Mouse (Mus musculus) urinary bladder, postnatal 4 days (tissue): Measurements from ENCODE around the gene Me1.
"Not testable (repeated sequence)": the region's sequence is repeated elsewhere in the genome, so short reads cannot be mapped to it uniquely, and the experiment has no call there.

ENCODE experiments used
- DNase-seq, 2 experiments: peaks; one replicate each; pipeline ENCODE4 v3.0.0; 2021 to 2022; ENCODE audit warnings: low spot score in 2 of 2

Gene Me1

DNA sequence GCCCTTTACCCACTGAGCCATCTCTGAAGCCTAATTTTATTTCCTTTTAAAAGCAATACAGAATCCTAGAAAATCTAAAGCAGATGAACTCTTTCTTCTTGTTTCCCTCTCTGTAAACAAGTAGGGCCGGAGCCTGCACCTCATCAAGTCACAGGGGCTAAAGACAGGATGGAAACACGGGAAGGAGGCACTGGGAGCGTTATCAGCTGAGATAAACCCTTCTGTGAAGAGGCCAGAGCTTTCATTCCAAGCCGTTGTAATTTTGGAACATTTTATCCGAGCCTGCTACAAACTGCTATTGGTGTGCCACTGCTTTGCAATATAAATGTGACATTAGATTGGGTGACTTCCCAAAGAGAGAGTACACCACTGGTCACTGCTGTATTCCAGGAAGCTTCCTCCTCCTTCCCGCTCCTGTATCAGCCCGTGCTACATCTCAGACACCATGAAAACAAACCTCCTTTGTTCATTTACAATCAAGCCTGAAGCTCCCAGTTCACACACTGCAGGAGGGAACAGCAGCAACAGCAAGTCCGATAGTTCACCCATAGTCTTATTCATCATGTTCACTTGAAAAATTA is 95.9 kb downstream of the Me1 start:
- no peak for DNase-seq

DNA sequence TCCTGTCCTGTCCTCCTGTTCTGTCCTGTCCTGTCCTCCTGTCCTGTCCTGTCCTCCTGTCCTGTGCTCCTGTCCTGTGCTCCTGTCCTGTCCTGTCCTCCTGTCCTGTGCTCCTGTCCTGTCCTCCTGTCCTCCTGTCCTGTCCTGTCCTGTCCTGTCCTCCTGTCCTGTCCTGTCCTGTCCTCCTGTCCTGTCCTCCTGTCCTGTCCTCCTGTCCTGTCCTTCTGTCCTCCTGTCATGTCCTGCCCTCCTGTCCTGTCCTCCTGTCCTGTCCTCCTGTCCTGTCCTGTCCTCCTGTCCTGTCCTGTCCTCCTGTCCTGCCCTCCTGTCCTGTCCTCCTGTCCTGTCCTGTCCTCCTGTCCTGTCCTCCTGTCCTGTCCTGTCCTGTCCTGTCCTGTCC is 98.8 kb downstream of the Me1 start:
- not testable (repeated sequence) for DNase-seq

DNA sequence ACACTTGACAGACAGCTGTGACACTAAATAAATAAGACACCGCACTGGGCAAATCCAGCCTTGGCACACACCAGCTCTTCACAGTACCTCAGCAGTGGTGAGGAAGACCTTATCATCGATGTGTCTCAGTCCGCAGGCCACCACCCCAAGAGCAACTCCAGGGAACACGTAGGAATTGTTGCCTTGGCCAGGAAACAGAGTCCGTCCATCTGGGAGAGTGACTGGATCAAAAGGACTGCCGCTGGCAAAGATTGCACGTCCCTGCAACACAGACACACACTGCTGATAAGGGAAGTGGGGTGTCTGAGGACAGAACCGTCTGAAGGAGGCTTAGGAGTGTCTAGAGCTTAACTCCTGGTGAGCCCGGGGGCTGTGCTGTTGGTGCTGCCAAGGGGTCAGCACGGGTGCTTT is 101.4 kb downstream of the Me1 start:
- DNase-seq: not testable (repeated sequence)

DNA sequence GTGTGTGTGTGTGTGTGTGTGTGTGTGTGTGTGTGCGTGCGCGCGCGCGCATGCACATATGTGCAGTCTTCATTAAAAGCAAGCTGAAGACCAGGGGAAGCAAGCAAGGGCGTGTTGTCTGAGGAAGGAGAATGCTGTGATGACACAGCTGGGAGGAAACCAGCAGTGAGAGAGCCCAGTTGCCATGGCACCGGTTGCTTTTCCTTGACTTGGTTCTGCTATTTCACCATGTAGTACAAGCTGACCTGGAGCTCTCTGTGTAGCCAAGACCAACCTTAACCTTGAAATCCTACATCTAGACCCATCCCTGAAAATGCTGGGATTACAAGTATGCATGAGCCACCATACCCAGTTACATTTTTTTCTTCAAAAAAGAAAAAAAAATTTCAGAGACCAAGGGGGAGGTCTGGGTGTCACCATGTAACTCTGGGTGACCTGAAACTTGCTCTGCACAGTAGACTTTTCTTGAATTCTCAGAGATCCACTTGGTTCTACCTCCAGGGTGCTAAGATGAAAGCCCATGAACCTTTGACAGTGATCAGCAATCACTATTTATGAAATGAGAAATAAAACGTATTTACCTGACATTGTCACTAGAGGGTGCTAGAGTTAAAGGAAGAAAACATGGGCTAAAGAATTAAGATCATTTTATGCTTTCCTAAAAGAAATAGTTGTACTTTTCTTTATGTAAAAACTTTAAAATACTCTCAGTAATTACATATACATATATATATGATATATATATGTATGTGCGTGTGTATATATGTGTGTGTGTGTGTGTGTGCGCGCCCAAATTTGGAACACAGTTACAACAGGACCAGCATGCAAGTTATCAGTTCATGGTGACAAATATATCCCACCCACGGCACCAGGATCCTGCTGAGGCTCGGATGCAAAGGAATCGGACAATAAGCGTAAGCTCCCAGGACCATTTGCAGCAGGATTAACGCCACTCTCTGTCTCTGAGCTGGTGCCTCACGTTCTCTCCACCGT is 102.8 kb downstream of the Me1 start:
- no peak for DNase-seq

DNA sequence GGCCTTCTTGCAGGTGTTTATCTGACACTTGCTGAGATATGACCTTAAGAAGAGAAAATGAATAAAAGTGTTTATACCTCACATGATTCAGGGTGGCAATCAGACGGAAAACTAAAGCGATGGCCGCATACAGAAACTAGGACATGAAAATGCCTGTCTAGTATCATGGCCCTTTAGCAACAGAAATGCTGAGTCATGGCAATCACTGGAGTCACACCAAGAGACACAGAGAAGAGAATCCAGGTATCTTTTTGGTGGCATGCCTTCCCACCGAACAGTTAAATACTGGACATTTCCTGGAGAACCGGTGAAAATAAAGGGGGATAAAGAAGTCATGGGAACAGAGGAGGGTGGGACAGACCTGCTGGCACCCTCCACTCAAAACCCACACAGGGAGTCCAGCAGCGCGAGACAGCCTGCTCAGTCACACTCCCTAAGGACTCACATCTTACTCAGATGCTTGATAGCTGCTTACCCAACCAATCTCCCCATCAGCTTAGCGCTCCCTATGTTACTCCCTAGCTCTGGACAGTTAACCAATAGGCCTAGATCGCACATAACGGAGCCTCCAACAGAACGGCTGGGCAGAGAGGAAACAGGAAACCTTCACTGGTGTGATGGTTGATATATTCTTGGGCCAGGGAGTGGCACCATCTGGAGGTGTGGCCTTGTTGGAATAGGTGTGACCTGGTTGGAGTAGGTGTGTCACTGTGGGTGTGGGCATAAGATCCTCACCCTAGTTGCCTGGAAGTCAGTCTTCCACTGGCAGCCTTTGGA is 108.5 kb downstream of the Me1 start:
- no peak for DNase-seq

DNA sequence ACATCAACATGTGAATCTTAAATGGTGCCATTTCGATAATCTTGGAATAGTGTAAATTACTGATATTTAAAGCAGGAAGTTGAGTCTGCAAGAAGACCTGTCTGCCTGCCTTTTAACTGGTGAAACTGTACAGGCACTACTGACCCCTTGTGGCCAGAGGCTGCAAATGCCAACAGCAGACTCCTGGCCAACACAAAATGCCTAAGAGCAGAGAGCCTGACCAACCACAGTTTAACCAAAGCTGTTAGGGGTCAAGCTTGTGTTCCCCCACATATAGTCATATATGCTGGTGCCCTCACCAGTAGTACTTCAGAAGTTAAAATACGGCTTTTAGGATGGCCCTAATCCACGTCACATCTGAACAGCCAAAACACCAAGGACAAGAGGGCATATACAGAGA is 112.0 kb downstream of the Me1 start:
- DNase-seq: peak in 1 of 2 experiments; percentile 45

DNA sequence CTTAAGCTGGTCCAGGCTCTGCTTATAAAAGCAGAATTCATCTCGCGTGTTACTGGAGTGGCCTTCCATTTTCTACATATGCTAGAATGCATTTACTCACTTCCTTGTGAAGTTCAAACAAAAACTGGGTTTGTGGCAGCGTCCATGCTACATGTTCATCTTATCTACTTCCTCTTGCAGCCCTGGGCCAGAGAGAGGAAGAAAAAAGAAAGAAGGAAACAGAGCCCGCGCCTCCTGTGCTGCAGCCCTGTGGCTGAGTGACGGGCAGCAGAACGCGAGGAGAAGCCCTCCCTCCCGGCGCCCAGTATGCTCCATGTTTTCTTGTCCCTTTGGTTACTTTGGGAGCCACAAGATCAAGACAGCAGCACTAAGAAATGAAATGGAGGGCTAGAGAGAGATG is 116.1 kb downstream of the Me1 start:
- no peak for DNase-seq

DNA sequence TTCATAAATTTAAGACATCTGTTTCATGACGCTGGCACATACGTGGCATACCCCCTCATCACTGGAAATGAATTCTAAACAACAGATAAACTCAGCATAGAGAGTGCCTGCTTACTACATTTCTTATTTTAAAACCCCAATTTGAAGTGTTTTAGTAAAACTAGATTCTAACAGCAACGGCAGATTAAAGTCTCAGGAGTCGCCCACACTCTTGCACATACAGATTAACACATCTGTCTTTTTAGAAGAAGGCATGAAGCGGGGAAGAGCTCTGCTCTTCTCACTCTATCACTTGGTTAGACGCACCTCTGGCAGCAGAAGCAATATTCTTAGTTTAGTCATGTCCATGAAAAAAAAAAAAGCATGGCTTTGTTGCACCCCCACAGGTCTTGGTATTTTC is 120.6 kb downstream of the Me1 start:
- no peak for DNase-seq

DNA sequence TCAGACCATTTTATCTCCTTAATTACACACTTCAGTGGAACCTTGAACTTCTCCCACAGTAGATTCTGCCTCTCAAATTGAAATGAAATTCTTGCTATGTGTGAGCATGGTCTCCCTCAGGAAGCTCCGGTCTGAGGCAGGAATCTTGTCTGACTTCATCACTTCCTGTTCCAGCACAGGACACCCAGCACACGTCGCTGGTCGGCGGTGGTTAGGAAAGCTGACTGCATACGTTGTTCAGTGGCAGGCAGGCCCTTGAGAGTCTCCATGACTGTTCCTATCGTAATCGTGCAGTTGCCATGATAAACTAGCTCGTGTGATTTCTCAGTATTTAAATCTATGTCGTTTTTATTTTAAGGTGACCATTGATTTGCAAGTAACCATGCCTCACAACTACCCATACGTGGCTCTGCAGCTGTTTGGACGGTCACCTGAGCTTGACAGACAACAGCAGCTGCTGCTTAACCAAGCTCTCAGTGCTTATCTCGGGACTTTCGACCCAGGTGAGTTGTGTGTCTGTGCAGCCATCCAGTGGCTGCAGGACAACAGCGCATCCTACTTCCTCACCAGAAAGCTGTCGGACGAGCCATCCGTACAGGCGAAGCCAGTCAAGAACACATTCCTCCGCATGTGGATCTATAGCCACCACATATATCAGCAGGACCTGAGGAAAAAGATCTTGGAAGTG is 122.0 kb downstream of the Me1 start:
- no peak for DNase-seq

DNA sequence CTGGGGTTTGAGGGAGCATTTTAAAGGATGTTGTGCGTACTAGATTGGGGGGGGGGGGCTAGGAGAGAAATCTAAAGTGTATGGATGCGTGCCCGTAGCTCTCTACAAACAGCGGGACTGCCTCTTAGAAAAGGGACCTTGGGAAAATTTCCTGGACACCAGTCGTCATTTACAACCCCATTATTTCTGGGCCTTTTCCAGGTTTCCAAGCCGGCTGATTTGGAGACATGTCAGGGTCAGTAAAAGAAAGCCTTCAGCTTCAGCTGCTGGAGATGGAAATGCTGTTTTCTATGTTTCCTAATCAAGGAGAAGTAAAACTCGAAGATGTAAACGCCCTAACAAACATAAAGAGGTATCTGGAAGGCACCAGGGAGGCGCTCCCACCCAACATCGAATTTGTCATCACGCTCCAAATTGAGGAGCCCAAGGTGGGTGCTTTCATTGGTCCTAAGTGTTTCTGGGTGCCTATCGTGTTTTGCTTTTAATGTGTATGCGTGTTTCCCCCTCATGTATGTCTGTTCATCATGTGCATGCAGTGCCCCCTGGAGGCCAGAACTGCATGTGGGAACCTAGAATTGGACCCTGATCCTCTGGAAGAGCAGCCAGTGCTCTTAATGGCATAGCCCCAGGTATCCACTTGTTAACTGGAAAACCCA is 123.0 kb downstream of the Me1 start:
- DNase-seq: peak; percentile 46 to 68

DNA sequence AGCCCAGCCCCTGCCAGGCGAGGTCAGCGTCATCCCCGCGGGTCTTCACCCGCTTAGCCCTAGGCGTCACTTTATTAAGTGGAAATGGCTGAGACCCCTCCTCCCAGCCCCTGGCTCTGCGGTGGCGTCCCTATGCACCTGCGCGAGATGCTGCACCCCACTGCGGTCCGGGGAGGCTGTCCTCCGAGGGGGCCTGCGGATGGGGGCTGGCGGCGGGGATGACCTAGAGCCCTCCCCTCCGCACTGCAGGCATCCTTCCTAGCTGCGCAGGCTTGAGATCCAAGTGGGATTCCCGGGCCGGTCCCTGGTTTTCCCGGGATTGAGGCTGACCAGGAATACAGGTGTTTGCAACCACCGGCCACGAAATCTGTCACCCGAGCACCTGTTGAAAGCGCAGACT is 123.6 kb downstream of the Me1 start:
- DNase-seq: peak in 1 of 2 experiments; percentile 33

DNA sequence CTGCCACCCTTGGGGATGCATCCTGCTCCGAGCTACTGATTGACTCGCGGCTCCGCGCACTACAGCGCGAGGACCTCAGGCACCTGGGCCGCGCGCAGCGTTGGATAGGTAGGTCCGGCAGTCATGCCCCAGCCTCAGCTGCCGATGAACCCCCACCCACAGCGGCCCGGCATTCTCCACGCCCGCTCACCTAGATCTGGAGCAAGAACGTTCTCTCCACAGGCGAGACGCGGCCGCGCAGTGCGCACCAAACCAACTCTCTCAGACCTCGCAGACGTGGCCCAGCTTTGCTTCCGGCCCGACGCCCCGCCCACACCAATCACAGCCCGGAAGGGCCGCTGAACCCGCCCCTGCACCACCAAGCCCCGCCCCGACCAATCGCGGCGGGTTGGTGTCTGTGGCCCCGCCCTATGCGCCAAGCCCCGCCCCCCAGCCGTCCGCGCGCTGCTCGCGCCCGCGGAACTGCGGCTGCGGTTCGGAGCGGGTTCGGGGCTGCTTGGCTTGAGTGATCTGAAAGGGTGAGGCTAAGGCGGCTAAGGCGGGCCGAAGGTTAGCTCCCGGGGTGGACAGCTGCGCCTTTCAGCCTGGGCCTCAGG is 124.1 kb downstream of the Me1 start, which contains the start of the genes Pgm3 and Rwdd2a:
Gene Pgm3 (minus strand): TSS at position 303 of the 596 bp plus-strand sequence.
Gene Rwdd2a (plus strand): TSS at position 452 of the 596 bp plus-strand sequence.
- DNase-seq: peak; percentile 95 to 97

DNA sequence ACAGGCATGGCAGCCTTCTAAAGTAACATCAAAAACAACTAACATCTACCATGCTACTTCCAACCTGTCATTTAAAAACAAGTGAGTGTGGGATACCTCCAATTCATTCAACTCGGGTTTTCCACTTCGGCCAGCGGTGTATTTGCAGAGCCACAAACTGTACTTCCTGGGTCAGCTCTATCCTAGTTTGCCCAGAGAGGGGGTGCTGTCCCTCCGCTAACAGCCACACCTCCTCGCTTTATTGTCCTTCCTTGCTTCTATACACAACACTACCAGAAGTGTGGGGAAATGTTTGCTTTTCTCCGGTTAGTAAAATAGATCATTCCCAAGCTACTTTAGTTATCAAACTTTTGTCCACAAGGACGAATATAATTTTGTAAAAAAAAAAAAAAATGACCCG is 124.8 kb downstream of the Me1 start:
- no peak for DNase-seq

DNA sequence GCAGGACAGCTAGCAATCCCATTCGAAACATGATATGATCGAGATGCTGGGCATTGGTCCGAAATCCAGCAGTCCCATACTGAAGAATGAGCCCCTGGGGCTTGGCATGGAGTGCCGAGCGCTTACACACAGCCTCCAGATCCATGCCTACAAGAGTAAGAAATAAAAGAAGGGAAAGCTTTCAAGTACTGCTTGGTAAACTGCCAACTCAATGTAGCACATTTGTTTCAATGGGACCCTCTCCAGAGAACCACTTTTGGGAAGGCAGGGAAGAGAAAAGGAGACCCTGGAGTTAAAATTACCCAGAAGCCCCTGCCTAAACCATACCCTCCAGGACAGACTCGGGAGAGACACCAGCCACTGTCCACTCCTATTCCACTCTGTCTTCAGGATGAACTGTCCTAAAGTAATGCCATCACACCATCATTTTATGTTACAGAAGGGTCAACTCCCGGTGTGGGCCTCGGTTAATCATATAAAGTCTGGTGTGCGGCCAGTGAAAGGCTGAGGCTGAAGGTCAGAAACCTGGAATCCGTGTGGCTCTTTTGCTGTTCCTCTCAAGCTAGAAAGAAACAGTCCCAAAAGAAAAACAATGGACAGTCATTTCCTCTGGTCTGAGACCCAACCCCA is 125.4 kb downstream of the Me1 start:
- no peak for DNase-seq

DNA sequence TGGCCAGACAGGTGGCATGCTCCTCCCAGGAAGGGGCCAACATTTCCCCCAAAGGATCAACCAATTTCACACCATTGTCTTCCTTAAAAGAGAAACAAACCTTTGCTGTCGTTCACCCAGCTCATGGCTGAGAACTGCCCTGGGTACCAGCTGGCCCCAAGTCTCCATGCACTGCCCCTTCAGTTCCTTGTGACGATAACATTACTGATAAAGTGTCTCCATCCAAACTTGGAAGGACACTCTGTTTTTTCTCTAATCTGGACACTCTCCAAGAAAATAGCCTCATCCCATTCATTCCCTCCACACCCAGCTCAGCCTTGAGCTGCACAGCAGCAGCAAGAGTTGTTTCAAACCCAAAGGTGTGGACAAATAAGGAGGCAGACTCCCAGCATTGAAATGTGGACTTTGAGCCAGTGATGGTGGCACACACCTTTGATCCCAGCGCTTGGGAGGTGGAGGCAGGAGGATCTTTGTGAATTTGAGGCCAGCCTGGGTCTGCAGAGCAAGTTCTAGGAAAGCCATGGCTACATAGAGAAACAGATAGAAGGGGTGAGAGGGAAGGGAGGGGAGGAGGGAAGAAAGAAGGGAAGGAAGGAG is 126.3 kb downstream of the Me1 start:
- DNase-seq: no peak

DNA sequence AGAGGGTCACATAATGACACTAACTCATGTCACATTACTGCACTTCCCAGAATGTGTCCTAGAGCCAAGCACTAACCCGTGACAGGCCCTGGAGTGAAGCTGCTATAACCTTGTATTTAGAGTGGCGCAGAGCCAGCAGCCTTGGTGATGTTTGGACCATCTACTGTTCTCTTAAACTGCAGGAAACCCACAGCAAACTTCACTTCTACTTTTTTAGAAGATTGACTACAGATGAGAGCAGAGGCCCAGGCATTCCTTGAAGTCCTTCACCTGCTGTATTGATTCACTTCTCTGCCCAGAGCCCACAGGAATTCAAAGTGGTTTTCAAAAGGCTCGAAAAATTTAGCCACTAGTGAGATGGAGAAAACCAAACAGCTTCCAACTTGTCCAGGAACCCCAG is 135.2 kb downstream of the Me1 start:
- no peak for DNase-seq

DNA sequence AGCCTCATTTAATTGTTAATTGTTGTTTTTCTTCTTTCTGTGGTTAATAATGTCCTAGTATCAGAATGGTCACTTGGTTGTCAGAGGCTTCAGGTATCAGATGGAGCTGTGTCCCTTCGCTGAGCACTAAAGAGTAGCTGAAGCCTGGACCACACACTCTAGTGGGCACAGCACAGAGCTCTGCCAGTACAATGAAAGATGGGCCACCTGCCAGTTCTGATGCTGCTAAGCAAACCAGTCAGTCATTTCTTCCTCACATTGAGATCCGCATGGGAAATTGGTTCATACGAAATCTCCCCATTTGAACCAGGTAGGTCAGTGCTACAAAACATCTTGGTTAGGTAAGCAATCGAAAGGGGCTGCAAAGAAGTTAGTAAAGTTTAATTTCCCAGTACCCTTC is 141.1 kb downstream of the Me1 start:
- DNase-seq: no peak

DNA sequence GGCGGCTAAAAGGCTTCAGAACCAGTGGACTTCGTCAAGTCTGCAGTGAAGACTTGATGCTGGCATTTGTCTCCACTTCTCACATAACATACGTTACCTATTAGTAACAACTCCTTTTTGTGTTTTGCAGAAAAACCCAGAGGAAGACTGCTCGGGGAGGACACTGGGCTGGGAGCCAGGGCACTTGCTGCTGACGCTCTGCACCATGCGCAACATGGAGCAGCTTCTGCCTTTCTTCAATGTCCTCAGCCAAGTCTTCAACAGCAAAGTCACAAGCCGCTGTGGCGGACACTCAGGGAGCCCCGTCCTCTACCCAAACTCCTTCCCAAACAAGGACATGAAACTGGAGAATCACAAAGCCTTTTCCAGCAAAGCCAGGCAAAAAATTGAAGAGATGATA is 141.9 kb downstream of the Me1 start:
- no peak for DNase-seq

DNA sequence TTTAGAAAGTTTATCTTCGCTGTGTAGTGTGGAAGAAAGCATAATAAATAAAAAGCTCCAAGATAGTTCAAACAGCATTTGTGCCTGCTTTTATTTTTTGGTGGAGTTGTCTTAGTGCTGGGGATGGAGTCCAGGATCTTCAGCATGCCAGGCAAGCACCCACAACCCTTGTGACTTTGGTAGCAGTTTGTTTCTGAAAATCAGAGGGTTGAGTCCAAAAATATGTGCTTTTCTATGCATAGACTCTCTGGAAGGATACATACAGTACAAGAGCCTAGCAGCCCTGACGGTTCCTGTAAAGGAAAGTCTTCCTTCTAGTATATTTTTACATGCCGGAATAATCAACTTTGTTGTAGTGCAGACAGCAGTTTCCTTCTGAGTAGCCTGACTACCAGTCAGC is 145.0 kb downstream of the Me1 start:
- no peak for DNase-seq

DNA sequence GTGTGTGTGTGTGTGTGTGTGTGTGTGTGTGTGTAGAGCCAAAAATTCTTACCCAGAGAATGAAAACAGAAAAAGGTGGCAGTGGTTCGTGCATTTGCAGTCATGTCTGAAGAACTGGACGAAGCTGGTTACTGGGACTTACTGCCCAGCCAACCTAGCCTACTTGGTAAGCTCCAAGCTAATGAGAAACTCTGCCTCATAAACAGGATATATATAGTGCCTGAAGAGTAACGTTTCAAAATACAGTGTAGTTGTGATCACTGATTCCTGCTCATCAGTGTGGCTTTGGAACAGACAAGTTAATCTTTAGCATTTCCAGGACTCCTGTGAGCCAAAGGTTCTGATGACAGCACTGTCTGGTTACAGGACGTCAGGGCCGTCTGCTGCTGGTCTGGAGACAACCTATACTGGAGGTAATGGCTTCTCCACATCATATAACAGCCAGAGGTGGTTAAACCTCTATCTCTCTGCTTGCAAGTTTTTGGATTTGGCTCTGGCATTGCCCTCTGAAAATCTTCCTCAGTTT is 146.1 kb downstream of the Me1 start:
- DNase-seq: no peak
